Mouse (Mus musculus): ENCODE measurements around the gene Tmem33. TPM values are rescaled to one million over a fixed set of nuclear protein-coding genes. Genes with fewer than 3 reads are reported as not detected.

Gene Tmem33
- polyA plus RNA-seq, 1 experiment from 2014 or later, result 78.9 TPM

DNA sequence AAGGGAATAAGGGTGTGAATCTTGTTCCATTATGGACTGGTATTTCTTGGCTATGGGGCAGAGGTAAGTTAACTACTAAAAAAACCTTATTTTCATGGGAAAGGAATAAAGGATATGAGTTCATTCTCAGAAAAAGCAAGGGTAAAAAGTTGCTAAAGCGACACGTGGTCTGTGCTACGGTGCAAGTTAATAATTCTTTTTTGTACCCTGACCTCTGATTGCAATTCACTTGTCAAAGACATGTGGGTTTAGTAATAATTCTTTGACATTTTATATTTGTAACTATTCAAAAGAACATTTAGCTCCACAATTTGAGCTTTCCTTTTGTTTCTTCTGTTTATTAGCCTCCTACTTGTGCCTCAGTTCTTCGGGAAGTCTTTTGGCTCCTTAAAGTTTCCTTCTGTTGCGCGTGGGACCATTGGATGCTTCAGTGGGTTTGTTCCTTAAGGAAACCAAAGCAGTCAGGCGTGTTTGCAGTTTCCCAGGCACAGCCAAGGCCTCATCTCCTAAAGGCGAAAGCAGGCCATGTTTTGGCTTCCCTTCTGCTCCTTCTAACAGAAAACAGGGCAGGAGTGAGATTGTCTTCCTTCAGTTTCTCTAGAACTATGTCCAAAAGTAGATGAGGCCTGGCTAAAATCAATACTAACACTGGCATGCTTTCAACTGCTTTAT lies 40.7 kb downstream of the Tmem33 start:
- Histone ChIP-seq H3K4me1 (ENCODE audit: control insufficient read depth, insufficient read depth, low read length) (no peaks in the 10 kb centered on the region), H3K27ac (replicated peaks; ENCODE audit: low read depth, low read length) (no peak overlapping the region), H3K27me3 (replicated peaks; ENCODE audit: control insufficient read depth, insufficient read depth, low read length) (no peaks in the 10 kb centered on the region), H3K4me2 (ENCODE audit: low read depth, low read length) (no peak overlapping the region), H3K9me3 (ENCODE audit: control insufficient read depth, low read length) (no peaks in the 10 kb centered on the region), H3K4me3 (ENCODE audit: low read depth, low read length) (no peak overlapping the region), H3K9ac (ENCODE audit: low read depth, low read length) (no peak overlapping the region), H3K36me3 (ENCODE audit: control insufficient read depth, insufficient read depth, low read length) (no peaks in the 10 kb centered on the region)
- 96% methylated on average over 8 of the region's 8 CpGs for WGBS
- no peak for DNase-seq (ENCODE audit: low spot score)
- ATAC-seq (ENCODE audit: low read depth), result no peak

DNA sequence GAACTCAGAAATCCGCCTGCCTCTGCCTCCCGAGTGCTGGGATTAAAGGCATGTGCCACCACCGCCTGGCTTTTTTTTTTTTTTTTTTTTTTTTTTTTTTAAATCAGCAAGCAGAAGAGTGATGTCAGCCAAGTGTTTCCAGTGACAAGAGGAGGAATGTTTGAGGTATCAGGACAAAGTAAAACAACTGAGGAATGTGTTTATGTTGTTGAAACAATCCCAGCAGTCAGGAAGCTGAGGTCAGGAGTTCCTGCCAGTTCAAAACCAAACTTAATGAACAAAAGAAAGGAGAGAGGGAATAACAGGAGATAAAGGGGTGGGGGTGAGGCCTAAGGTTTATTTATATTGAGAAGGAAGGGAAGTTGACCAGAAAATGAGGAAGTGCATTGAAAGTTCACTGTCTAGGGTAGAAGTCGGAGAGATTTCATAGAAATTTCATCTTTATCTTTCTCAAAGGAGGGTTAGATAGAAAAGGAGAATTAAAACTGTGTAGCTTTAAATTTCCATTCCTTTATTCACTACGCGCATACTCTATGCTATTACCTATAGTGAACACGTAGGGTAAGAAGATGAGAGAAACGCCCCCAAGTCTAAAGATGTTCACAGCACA lies 41.5 kb downstream of the Tmem33 start:
- H3K4me3 ChIP-seq (ENCODE audit: low read depth, low read length), result no peak overlapping the region
- ATAC-seq (ENCODE audit: low read depth), result no peak
- H3K4me2 ChIP-seq (ENCODE audit: low read depth, low read length), result no peak overlapping the region
- H3K36me3 ChIP-seq (ENCODE audit: control insufficient read depth, insufficient read depth, low read length), result no peaks in the 10 kb centered on the region
- H3K27me3 ChIP-seq (replicated peaks; ENCODE audit: control insufficient read depth, insufficient read depth, low read length), result no peaks in the 10 kb centered on the region
- no peaks in the 10 kb centered on the region for H3K4me1 ChIP-seq (ENCODE audit: control insufficient read depth, insufficient read depth, low read length)
- 86% methylated on average over 7 of the region's 8 CpGs for WGBS
- no peak overlapping the region for H3K9ac ChIP-seq (ENCODE audit: low read depth, low read length)
- H3K27ac ChIP-seq (replicated peaks; ENCODE audit: low read depth, low read length), result no peak overlapping the region
- no peak for DNase-seq (ENCODE audit: low spot score)
- H3K9me3 ChIP-seq (ENCODE audit: control insufficient read depth, low read length), result no peaks in the 10 kb centered on the region

DNA sequence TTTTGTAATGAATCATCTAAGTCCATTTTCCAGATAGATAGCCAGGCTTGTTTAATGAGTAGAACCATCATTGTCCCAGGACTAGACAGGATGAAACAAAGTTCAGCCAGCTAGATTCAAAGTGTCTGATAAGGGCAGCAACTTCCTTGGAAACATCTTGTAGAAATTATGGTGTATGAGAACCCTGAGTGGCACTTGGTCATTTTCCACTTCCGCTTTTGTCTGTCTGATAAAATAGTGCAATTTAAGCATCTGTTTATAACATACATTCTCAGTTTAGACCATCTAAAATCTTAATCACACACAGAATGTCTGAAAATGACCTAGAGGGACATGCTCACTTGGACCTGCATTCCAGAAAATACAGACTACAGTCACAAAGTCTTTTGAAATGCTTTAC lies 43.5 kb downstream of the Tmem33 start:
- Histone ChIP-seq H3K4me3 (ENCODE audit: low read depth, low read length) (no peak overlapping the region), H3K9ac (ENCODE audit: low read depth, low read length) (no peak overlapping the region), H3K9me3 (ENCODE audit: control insufficient read depth, low read length) (no peaks in the 10 kb centered on the region), H3K27ac (replicated peaks; ENCODE audit: low read depth, low read length) (no peak overlapping the region), H3K4me1 (ENCODE audit: control insufficient read depth, insufficient read depth, low read length) (0 out of 2 replicates have a peak, but pooled peaks cover 7% of the 10 kb centered on the region), H3K4me2 (ENCODE audit: low read depth, low read length) (no peak overlapping the region), H3K36me3 (ENCODE audit: control insufficient read depth, insufficient read depth, low read length) (no peaks in the 10 kb centered on the region), H3K27me3 (replicated peaks; ENCODE audit: control insufficient read depth, insufficient read depth, low read length) (no peaks in the 10 kb centered on the region)
- DNase-seq (ENCODE audit: low spot score), result no peak
- no peak for ATAC-seq (ENCODE audit: low read depth)
- 79% methylated on average over 1 of the region's 1 CpGs for WGBS

DNA sequence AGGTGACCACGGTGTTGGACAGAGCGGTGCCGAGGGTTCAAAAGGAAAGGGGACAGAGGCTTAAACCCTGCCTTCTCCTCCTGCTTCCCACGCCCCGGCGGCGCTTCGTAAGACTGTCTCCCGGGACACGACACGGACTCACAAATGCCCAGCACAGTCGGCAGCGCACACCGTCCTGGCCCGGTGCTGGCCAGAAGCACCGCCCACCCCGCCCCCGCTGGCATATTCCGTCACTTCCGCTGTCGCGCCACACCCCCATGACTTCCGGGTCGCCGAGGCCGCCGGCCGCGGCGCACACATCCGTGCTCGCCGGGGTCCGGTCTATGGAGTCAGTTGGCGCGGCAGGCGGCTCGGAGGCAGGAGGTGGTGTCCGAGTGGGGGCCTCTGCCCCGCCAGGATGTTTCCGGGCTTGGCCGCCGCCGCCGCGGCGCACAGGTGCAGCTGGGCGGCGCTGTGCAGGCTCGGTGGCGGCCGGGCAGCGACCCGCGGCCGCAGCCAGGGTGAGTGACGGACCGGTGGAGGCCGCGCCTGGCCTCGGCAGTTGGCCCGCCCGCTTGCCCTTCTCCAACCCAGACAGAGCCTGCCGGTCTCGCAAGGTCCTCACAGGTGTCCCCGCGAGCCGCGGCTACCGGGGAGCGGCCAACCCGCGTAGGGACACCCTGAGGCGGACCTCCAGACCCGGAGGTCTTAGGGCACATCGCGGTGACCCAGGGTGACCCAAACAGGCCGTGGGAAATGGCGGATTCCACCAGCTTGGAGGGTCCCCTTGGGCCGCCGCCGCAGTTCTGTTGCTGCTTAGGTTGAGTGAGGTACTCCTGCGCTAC lies 46.5 kb downstream of the Tmem33 start, which contains the start of gene Slc30a9:
Gene Slc30a9, plus strand, starts transcription at position 258 of the 824 bp plus-strand sequence.
- Histone ChIP-seq H3K27ac (replicated peaks; ENCODE audit: low read depth, low read length) (peak within 1 kb of the TSS; percentile 68), H3K4me2 (ENCODE audit: low read depth, low read length) (peak within 1 kb of the TSS; percentile 66), H3K9ac (ENCODE audit: low read depth, low read length) (peak within 1 kb of the TSS; percentile 91), H3K4me1 (ENCODE audit: control insufficient read depth, insufficient read depth, low read length) (0 out of 2 replicates have a peak, but pooled peaks cover 7% of the 10 kb centered on the region), H3K27me3 (replicated peaks; ENCODE audit: control insufficient read depth, insufficient read depth, low read length) (no peaks in the 10 kb centered on the region), H3K9me3 (ENCODE audit: control insufficient read depth, low read length) (no peaks in the 10 kb centered on the region), H3K4me3 (ENCODE audit: low read depth, low read length) (peak within 1 kb of the TSS; percentile 97), H3K36me3 (ENCODE audit: control insufficient read depth, insufficient read depth, low read length) (0 out of 2 replicates have a peak, but pooled peaks cover 5% of the 10 kb centered on the region)
- DNase-seq (ENCODE audit: low spot score) (peak; percentile 91), ATAC-seq (ENCODE audit: low read depth) (peak; percentile 99)
- WGBS, result under 1% methylated on average over 42 of the region's 83 CpGs

DNA sequence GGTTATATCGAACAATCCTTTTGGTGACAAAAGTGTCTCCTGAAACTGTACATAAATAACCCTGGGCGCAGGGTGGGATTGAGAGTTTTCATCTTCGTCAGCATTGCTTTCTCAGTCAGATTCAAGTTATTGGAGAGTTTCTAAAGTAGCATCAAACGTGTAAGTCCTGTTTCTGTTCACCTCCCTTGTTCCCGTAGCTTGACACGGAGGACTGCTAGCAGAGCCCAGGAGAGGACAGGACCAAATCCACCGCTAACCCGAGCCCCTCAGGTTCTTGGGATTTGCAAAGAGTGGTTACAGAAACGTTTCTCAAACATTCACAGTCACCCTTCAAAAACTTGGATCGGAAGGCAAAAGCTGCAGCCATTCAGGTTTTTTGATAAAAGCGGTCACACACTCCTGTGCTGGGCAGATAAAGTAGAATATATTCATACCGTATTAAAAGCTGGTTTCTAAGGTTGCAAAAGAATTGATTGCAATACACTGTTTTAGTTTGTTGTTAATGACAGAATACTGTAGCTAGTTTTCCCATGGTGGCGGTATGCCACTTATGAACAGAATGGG lies 47.4 kb downstream of the Tmem33 start:
- H3K4me1 ChIP-seq (ENCODE audit: control insufficient read depth, insufficient read depth, low read length), result 0 out of 2 replicates have a peak, but pooled peaks cover 7% of the 10 kb centered on the region
- no peaks in the 10 kb centered on the region for H3K9me3 ChIP-seq (ENCODE audit: control insufficient read depth, low read length)
- 33% methylated on average over 13 of the region's 13 CpGs for WGBS
- ATAC-seq (ENCODE audit: low read depth), result no peak
- no peaks in the 10 kb centered on the region for H3K27me3 ChIP-seq (replicated peaks; ENCODE audit: control insufficient read depth, insufficient read depth, low read length)
- 0 out of 2 replicates have a peak, but pooled peaks cover 5% of the 10 kb centered on the region for H3K36me3 ChIP-seq (ENCODE audit: control insufficient read depth, insufficient read depth, low read length)
- H3K27ac ChIP-seq (replicated peaks; ENCODE audit: low read depth, low read length), result no peak overlapping the region
- peak overlapping the region; percentile 66 for H3K4me2 ChIP-seq (ENCODE audit: low read depth, low read length)
- no peak for DNase-seq (ENCODE audit: low spot score)
- H3K9ac ChIP-seq (ENCODE audit: low read depth, low read length), result peak overlapping the region; percentile 91
- peak overlapping the region; percentile 97 for H3K4me3 ChIP-seq (ENCODE audit: low read depth, low read length)

DNA sequence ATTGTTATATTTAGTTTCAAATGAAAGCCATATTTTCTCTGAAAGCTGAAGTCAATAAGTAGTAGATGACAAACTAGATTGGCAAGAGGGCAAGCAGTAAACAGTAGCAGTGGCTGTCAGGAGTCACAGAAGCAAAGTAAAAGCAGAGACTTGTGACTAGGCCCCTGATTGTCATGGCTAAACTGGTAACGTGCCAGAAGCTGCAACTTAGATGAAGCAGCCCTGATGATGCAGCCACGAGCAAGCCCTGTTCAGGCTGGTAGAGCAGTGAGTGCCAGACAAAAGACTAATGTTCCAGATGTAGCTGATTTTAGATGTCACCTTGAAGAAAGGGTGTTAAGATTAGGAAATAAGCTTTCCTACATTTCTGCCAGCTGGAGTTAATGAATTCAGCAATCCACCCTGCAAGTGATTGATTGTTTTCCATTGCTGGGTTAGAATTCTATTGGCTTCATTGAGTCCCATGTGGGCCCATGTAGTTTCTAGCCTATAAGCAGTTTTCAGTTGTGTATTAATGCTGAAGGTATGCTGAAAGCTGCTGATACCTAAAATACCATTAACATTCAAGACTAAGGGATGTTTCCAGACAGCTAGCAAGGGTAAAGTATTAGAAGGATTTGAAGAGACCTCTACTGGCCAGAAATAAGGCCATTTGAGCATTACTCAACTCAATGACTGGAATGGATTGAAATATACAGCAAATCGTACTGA lies 51.6 kb downstream of the Tmem33 start:
- 0 out of 2 replicates have a peak, but pooled peaks cover 7% of the 10 kb centered on the region for H3K4me1 ChIP-seq (ENCODE audit: control insufficient read depth, insufficient read depth, low read length)
- H3K4me3 ChIP-seq (ENCODE audit: low read depth, low read length), result no peak overlapping the region
- H3K9me3 ChIP-seq (ENCODE audit: control insufficient read depth, low read length), result no peaks in the 10 kb centered on the region
- 68% methylated on average over 3 of the region's 3 CpGs for WGBS
- no peaks in the 10 kb centered on the region for H3K27me3 ChIP-seq (replicated peaks; ENCODE audit: control insufficient read depth, insufficient read depth, low read length)
- no peak for DNase-seq (ENCODE audit: low spot score)
- 0 out of 2 replicates have a peak, but pooled peaks cover 5% of the 10 kb centered on the region for H3K36me3 ChIP-seq (ENCODE audit: control insufficient read depth, insufficient read depth, low read length)
- no peak overlapping the region for H3K4me2 ChIP-seq (ENCODE audit: low read depth, low read length)
- no peak overlapping the region for H3K27ac ChIP-seq (replicated peaks; ENCODE audit: low read depth, low read length)
- no peak for ATAC-seq (ENCODE audit: low read depth)
- no peak overlapping the region for H3K9ac ChIP-seq (ENCODE audit: low read depth, low read length)

DNA sequence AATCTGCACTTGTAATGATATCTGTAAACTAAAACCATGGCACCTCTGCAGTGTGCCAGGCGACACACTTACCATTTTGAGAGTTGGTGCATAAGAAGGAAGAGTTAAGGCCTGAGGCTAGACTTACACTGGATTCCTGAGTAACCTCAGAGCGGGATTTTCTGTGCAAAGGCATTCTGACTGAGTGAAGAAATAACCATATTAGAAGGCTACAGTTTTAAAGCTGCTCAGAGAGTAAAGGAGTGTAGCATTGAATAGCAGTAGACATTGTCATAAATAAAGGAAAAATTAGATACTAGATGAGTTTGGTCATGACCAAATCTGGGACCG lies 52.1 kb downstream of the Tmem33 start:
- H3K4me1 ChIP-seq (ENCODE audit: control insufficient read depth, insufficient read depth, low read length), result 0 out of 2 replicates have a peak, but pooled peaks cover 7% of the 10 kb centered on the region
- 86% methylated on average over 3 of the region's 3 CpGs for WGBS
- ATAC-seq (ENCODE audit: low read depth) (no peak), DNase-seq (ENCODE audit: low spot score) (no peak)
- no peaks in the 10 kb centered on the region for H3K9me3 ChIP-seq (ENCODE audit: control insufficient read depth, low read length)
- H3K27ac ChIP-seq (replicated peaks; ENCODE audit: low read depth, low read length), result no peak overlapping the region
- H3K9ac ChIP-seq (ENCODE audit: low read depth, low read length), result no peak overlapping the region
- no peaks in the 10 kb centered on the region for H3K27me3 ChIP-seq (replicated peaks; ENCODE audit: control insufficient read depth, insufficient read depth, low read length)
- H3K36me3 ChIP-seq (ENCODE audit: control insufficient read depth, insufficient read depth, low read length), result peaks cover 6% of the 10 kb centered on the region
- no peak overlapping the region for H3K4me3 ChIP-seq (ENCODE audit: low read depth, low read length)
- no peak overlapping the region for H3K4me2 ChIP-seq (ENCODE audit: low read depth, low read length)
